Mouse (Mus musculus) embryonic fibroblast, embryonic 13.5 days (primary cell): ENCODE measurements around the gene Gpatch2.

ENCODE experiments used
- CTCF ChIP-seq: IDR thresholded peaks from 2 replicates; pipeline ENCODE4 v1.5.1; 2011; ENCODE audit warnings: mild to moderate bottlenecking, control low read depth, low read length, moderate library complexity, borderline replicate concordance; ENCODE audit not compliant: insufficient read depth
- POLR2A ChIP-seq: IDR thresholded peaks from 2 replicates; pipeline ENCODE4 v1.6.1; 2011; ENCODE audit warnings: low read depth, mild to moderate bottlenecking, control low read depth, low read length, moderate library complexity

- TF ChIP-seq CTCF (no peak), POLR2A (no peak)
Observed at GRCm38 (mm10) chr1:187348859-187349258, 133.6 kb downstream of the Gpatch2 start.
